Mouse (Mus musculus) MEL (cell line): ENCODE results near the gene Tekt5. TPM values are rescaled to one million over a fixed set of nuclear protein-coding genes. Genes with fewer than 3 reads are reported as not detected.

Experiments
- DNase-seq: peaks from one replicate; pipeline ENCODE4 v3.0.0; 2011; ENCODE audit warnings: low read depth, low spot score
- H3K27ac ChIP-seq: 2 replicates; pipeline ENCODE4 v1.5.1; 2012; ENCODE audit warnings: low read depth, mild to moderate bottlenecking, control low read depth, low read length, moderate library complexity; ENCODE audit not compliant: control insufficient read depth
- H3K27me3 ChIP-seq, 2 experiments: fragments of 150-350 bp in 1 of 2; sonication (generic) in 1 of 2; 2 replicates each; pipeline ENCODE4 v1.6.1; 2012; ENCODE audit warnings: low read length in 2 of 2, mild to moderate bottlenecking in 2 of 2, improper control_type of control experiment in 1 of 2, moderate library complexity in 1 of 2; ENCODE audit not compliant: insufficient read depth in 2 of 2, control insufficient read depth in 1 of 2
- H3K36me3 ChIP-seq, 2 experiments: 2 replicates each; pipeline ENCODE4 v1.6.1; 2012 to 2014; ENCODE audit warnings: low read length in 2 of 2, improper control_type of control experiment in 1 of 2, inconsistent platforms in 1 of 2, mild to moderate bottlenecking in 1 of 2; ENCODE audit not compliant: insufficient read depth in 2 of 2, control insufficient read depth in 1 of 2
- H3K4me1 ChIP-seq, 2 experiments: fragments of 150-350 bp in 1 of 2; sonication (generic) in 1 of 2; 2 replicates each; pipeline ENCODE4 v1.6.1; 2012; ENCODE audit warnings: low read length in 2 of 2, improper control_type of control experiment in 1 of 2, mild to moderate bottlenecking in 1 of 2; ENCODE audit not compliant: insufficient read depth in 2 of 2, control insufficient read depth in 1 of 2
- H3K4me3 ChIP-seq, 2 experiments: fragments of 150-350 bp in 1 of 2; sonication (generic) in 1 of 2; 2 replicates each; pipeline ENCODE4 v1.5.1; 2012; ENCODE audit warnings: low read depth in 2 of 2, low read length in 2 of 2, mild to moderate bottlenecking in 2 of 2, moderate library complexity in 2 of 2, control low read depth in 1 of 2, improper control_type of control experiment in 1 of 2; ENCODE audit not compliant: control insufficient read depth in 1 of 2, insufficient read depth in 1 of 2
- H3K79me2 ChIP-seq: 2 replicates; pipeline ENCODE4 v1.6.1; 2012; ENCODE audit warnings: mild to moderate bottlenecking, low read length, moderate library complexity; ENCODE audit not compliant: control insufficient read depth, poor library complexity, insufficient read depth
- H3K9ac ChIP-seq: 2 replicates; pipeline ENCODE4 v1.6.1; 2012; ENCODE audit warnings: low read depth, mild to moderate bottlenecking, control low read depth, low read length, moderate library complexity; ENCODE audit not compliant: control insufficient read depth, poor library complexity, severe bottlenecking
- H3K9me3 ChIP-seq: fragments of 150-350 bp; sonication (generic); replicated peaks from 2 replicates; pipeline ENCODE4 v1.6.1; 2012; ENCODE audit warnings: mild to moderate bottlenecking, low read length, improper control_type of control experiment, moderate library complexity; ENCODE audit not compliant: insufficient read depth
- BHLHE40 ChIP-seq: IDR thresholded peaks from 2 replicates; pipeline ENCODE4 v1.6.1; 2012; ENCODE audit warnings: low read depth, mild to moderate bottlenecking, inconsistent platforms, low read length, improper control_type of control experiment, borderline replicate concordance
- CHD2 ChIP-seq: IDR thresholded peaks from 2 replicates; pipeline ENCODE4 v1.6.1; 2011; ENCODE audit warnings: low read length, improper control_type of control experiment
- E2F4 ChIP-seq: IDR thresholded peaks from 2 replicates; pipeline ENCODE4 v1.6.1; 2011; ENCODE audit warnings: low read depth, low read length, improper control_type of control experiment, borderline replicate concordance
- ELF1 ChIP-seq: IDR thresholded peaks from 2 replicates; pipeline ENCODE4 v1.6.1; 2014; ENCODE audit warnings: low read depth, mild to moderate bottlenecking, inconsistent platforms, low read length, improper control_type of control experiment, moderate library complexity
- GABPA ChIP-seq: IDR thresholded peaks from 2 replicates; pipeline ENCODE4 v1.6.1; 2012; ENCODE audit warnings: low read depth, mild to moderate bottlenecking, inconsistent platforms, low read length, improper control_type of control experiment, moderate library complexity
- GATA1 ChIP-seq: IDR thresholded peaks from 2 replicates; pipeline ENCODE4 v1.6.1; 2011; ENCODE audit warnings: low read depth, low read length, improper control_type of control experiment
- HCFC1 ChIP-seq: IDR thresholded peaks from 2 replicates; pipeline ENCODE4 v1.6.1; 2012; ENCODE audit warnings: low read depth, mild to moderate bottlenecking, inconsistent platforms, low read length, improper control_type of control experiment, moderate library complexity
- KAT2A ChIP-seq: conservative IDR thresholded peaks from 2 replicates; pipeline ENCODE4 v1.6.1; 2012; ENCODE audit warnings: low read depth, low read length, improper control_type of control experiment, inconsistent platforms
- MAX ChIP-seq: IDR thresholded peaks from 2 replicates; pipeline ENCODE4 v1.6.1; 2011; ENCODE audit warnings: low read length, improper control_type of control experiment
- MEF2A ChIP-seq: IDR thresholded peaks from 2 replicates; pipeline ENCODE4 v1.6.1; 2014; ENCODE audit warnings: low read depth, mild to moderate bottlenecking, inconsistent platforms, low read length, improper control_type of control experiment; ENCODE audit not compliant: poor library complexity, insufficient replicate concordance, severe bottlenecking; ENCODE audit errors: extremely low read depth
- MYB ChIP-seq: IDR thresholded peaks from 2 replicates; pipeline ENCODE4 v1.6.1; 2011; ENCODE audit warnings: mild to moderate bottlenecking, low read depth, low read length, improper control_type of control experiment
- NELFE ChIP-seq: IDR thresholded peaks from 2 replicates; pipeline ENCODE4 v1.6.1; 2011; ENCODE audit warnings: low read depth, low read length, improper control_type of control experiment
- POLR2A ChIP-seq, 2 experiments: IDR thresholded peaks; 2 replicates each; pipeline ENCODE4 v1.6.1; 2011 to 2012; ENCODE audit warnings: low read length in 2 of 2, mild to moderate bottlenecking in 2 of 2, control low read depth in 1 of 2, improper control_type of control experiment in 1 of 2, low read depth in 1 of 2, moderate library complexity in 1 of 2; ENCODE audit not compliant: control insufficient read depth in 1 of 2, insufficient read depth in 1 of 2, poor library complexity in 1 of 2
- POLR2AphosphoS2 ChIP-seq: IDR thresholded peaks from 2 replicates; pipeline ENCODE4 v1.6.1; 2011; ENCODE audit warnings: low read length, improper control_type of control experiment
- POLR2AphosphoS5 ChIP-seq: IDR thresholded peaks from 2 replicates; pipeline ENCODE4 v1.6.1; 2012; ENCODE audit warnings: low read depth, borderline replicate concordance, mild to moderate bottlenecking, inconsistent platforms, low read length, moderate library complexity, mixed read lengths
- RAD21 ChIP-seq: IDR thresholded peaks from 2 replicates; pipeline ENCODE4 v1.6.1; 2011; ENCODE audit warnings: mild to moderate bottlenecking, low read depth, low read length, improper control_type of control experiment
- RCOR1 ChIP-seq: IDR thresholded peaks from 2 replicates; pipeline ENCODE4 v1.6.1; 2012; ENCODE audit warnings: low read depth, mild to moderate bottlenecking, inconsistent platforms, low read length, improper control_type of control experiment
- SMC3 ChIP-seq: IDR thresholded peaks from 2 replicates; pipeline ENCODE4 v1.6.1; 2011; ENCODE audit warnings: low read depth, low read length, improper control_type of control experiment
- TAL1 ChIP-seq: IDR thresholded peaks from 2 replicates; pipeline ENCODE4 v1.6.1; 2012; ENCODE audit warnings: mild to moderate bottlenecking, inconsistent platforms, low read length, moderate library complexity, mixed read lengths
- TBP ChIP-seq: IDR thresholded peaks from 2 replicates; pipeline ENCODE4 v1.8.0; 2011; ENCODE audit warnings: low read depth, low read length, improper control_type of control experiment
- UBTF ChIP-seq: IDR thresholded peaks from 2 replicates; pipeline ENCODE4 v1.6.1; 2012; ENCODE audit warnings: low read depth, mild to moderate bottlenecking, inconsistent platforms, low read length, improper control_type of control experiment, moderate library complexity, borderline replicate concordance; ENCODE audit not compliant: insufficient read depth
- ZC3H11A ChIP-seq: IDR thresholded peaks from 2 replicates; pipeline ENCODE4 v1.6.1; 2012; ENCODE audit warnings: low read depth, mild to moderate bottlenecking, inconsistent platforms, low read length, improper control_type of control experiment
- ZNF384 ChIP-seq: IDR thresholded peaks from 2 replicates; pipeline ENCODE4 v1.6.1; 2012; ENCODE audit warnings: low read depth, mild to moderate bottlenecking, inconsistent platforms, low read length, improper control_type of control experiment
- polyA plus RNA-seq, 2 experiments: library from polyadenylated mRNA; stranded (reverse) in 1 of 2; unstranded in 1 of 2; fragments of >175 nt in 1 of 2; fragments of >200 nt in 1 of 2; gene quantifications; 2 replicates each; pipeline versions ENCODE4 v1.2.1 to v1.2.4; 2012; ENCODE audit warnings: low replicate concordance in 2 of 2, low read depth in 1 of 2; ENCODE audit not compliant: insufficient read length in 2 of 2, insufficient read depth in 1 of 2, missing spikeins in 1 of 2
- total RNA-seq: library from RNA; depleted of rRNA; stranded (reverse); fragments of 300-350 nt; gene quantifications from 2 replicates; pipeline ENCODE4 v1.2.3, GENCODE M21; 2012

Gene Tekt5
- total and polyA plus RNA-seq, 3 experiments = 0.08 to 0.25 TPM; not detected in 1

- H3K27me3 ChIP-seq = no peaks in the 10 kb centered on the region; a peak in 1 of 4 replicates
- no peak overlapping the region for H3K4me3 ChIP-seq
- no peaks in the 10 kb centered on the region for H3K4me1 ChIP-seq
- no peak for DNase-seq
- no peak overlapping the region for H3K9ac ChIP-seq
- H3K27ac ChIP-seq = no peak overlapping the region
- no peaks in the 10 kb centered on the region for H3K36me3 ChIP-seq
- H3K9me3 ChIP-seq = no peaks in the 10 kb centered on the region
- no peak for TF ChIP-seq TBP
- no peak for TF ChIP-seq KAT2A
- no peak for TF ChIP-seq POLR2AphosphoS2
- no peak for TF ChIP-seq CHD2
- no peak for TF ChIP-seq HCFC1
- no peaks in the 10 kb centered on the region for H3K79me2 ChIP-seq
These were observed 56.7 kb downstream of the Tekt5 start for GRCm38 (mm10) chr16:10338601-10339000.

GRCm38 (mm10) chr16:10337422-10338197 lies 57.7 kb downstream of the Tekt5 start:
- H3K27ac ChIP-seq = no peak overlapping the region
- no peaks in the 10 kb centered on the region for H3K36me3 ChIP-seq
- no peaks in the 10 kb centered on the region; a peak in 1 of 4 replicates for H3K27me3 ChIP-seq
- H3K4me3 ChIP-seq = no peak overlapping the region
- TF ChIP-seq E2F4 = no peak
- no peak for TF ChIP-seq KAT2A
- no peak for TF ChIP-seq BHLHE40
- TF ChIP-seq NELFE = no peak
- no peak for TF ChIP-seq POLR2A (IDR thresholded peaks at IDR 0.05; ENCODE audit: control insufficient read depth in 1 of 2, insufficient read depth in 1 of 2, low read depth in 1 of 2, low read length in 2 of 2, poor library complexity in 1 of 2)
- no peak for TF ChIP-seq MAX
- TF ChIP-seq GATA1 = no peak
- no peak for TF ChIP-seq ZC3H11A
- TF ChIP-seq SMC3 = no peak
- no peak for TF ChIP-seq POLR2AphosphoS5
- TF ChIP-seq ZNF384 = no peak
- TF ChIP-seq ELF1 = no peak
- no peak for TF ChIP-seq RCOR1
- TF ChIP-seq GABPA = no peak
- TF ChIP-seq MYB = no peak
- no peak for TF ChIP-seq RAD21
- no peak for TF ChIP-seq MEF2A
- no peak for TF ChIP-seq TAL1
- no peak for TF ChIP-seq UBTF
- TF ChIP-seq, all 39 proteins: peak for 0
- Histone ChIP-seq H3K9ac (no peak overlapping the region), H3K79me2 (no peaks in the 10 kb centered on the region), H3K4me1 (no peaks in the 10 kb centered on the region), H3K9me3 (no peaks in the 10 kb centered on the region)
- no peak for DNase-seq
